Mouse (Mus musculus) 3T3-L1 (cell line): ENCODE results near the gene Btbd16.

Experiments used
- DNase-seq: peaks from one replicate; pipeline ENCODE4 v3.0.0-alpha.2; 2015; ENCODE audit warnings: low read depth, low spot score

Gene Btbd16

GRCm38 (mm10) chr7:130862501-130862900 is 88.6 kb downstream of the Btbd16 start:
- no peak for DNase-seq

GRCm38 (mm10) chr7:130864711-130865110 is 90.8 kb downstream of the Btbd16 start:
- DNase-seq = no peak

GRCm38 (mm10) chr7:130865613-130866591 is 92.0 kb downstream of the Btbd16 start, which contains the start of gene Plekha1:
Plekha1 (plus strand) TSS chr7:130865756.
- peak; percentile 93 for DNase-seq

- DNase-seq = no peak
These were observed 92.8 kb downstream of the Btbd16 start for GRCm38 (mm10) chr7:130866640-130867039.

GRCm38 (mm10) chr7:130867256-130867655 is 93.4 kb downstream of the Btbd16 start:
- DNase-seq = no peak
